Mouse (Mus musculus) limb, embryonic 14.5 days (tissue): Measurements from ENCODE around the gene Unc13d. TPM values are rescaled to one million over a fixed set of nuclear protein-coding genes. Genes with fewer than 3 reads are reported as not detected.
A peak's percentile ranks its signal among the peaks of the same experiment; 100 is the strongest.

Source experiments
- ATAC-seq: fragments of 200-750 bp; cut with Nextera tagmentation; 2 replicates; pipeline ENCODE4 v1.8.0; 2017; ENCODE audit warnings: low read depth, moderate number of reproducible peaks, moderate TSS enrichment; ENCODE audit not compliant: low FRiP score
- DNase-seq: peaks from one replicate; pipeline ENCODE4 v3.0.0-alpha.2; 2015; ENCODE audit warnings: low spot score
- H3K27ac ChIP-seq: fragments of 300-500 bp; sonication (generic); replicated peaks from 2 replicates; pipeline ENCODE4 v1.5.1; 2014; ENCODE audit warnings: low read depth, mild to moderate bottlenecking, low read length, moderate library complexity, mixed read lengths
- H3K27me3 ChIP-seq: fragments of 300-500 bp; sonication (generic); 2 replicates; pipeline ENCODE4 v1.6.1; 2014; ENCODE audit warnings: low read length, mixed read lengths; ENCODE audit not compliant: control insufficient read depth, insufficient read depth
- H3K36me3 ChIP-seq: fragments of 300-500 bp; sonication (generic); 2 replicates; pipeline ENCODE4 v1.6.1; 2014; ENCODE audit warnings: mild to moderate bottlenecking, low read length, moderate library complexity, mixed read lengths; ENCODE audit not compliant: control insufficient read depth, insufficient read depth
- H3K4me1 ChIP-seq: fragments of 300-500 bp; sonication (generic); 2 replicates; pipeline ENCODE4 v1.6.1; 2014; ENCODE audit warnings: antibody characterized with exemption, low read length, mixed read lengths; ENCODE audit not compliant: control insufficient read depth, insufficient read depth
- H3K4me2 ChIP-seq: fragments of 300-500 bp; sonication (generic); replicated peaks from 2 replicates; pipeline ENCODE4 v1.6.1; 2014; ENCODE audit warnings: low read depth, mild to moderate bottlenecking, low read length, moderate library complexity; ENCODE audit not compliant: severe bottlenecking
- H3K4me3 ChIP-seq: fragments of 300-500 bp; sonication (generic); replicated peaks from 2 replicates; pipeline ENCODE4 v1.5.1; 2014; ENCODE audit warnings: low read length
- H3K9ac ChIP-seq: fragments of 300-500 bp; sonication (generic); 2 replicates; pipeline ENCODE4 v1.6.1; 2014; ENCODE audit warnings: mild to moderate bottlenecking, low read depth, low read length, moderate library complexity; ENCODE audit not compliant: severe bottlenecking
- H3K9me3 ChIP-seq: fragments of 300-500 bp; sonication (generic); 2 replicates; pipeline ENCODE4 v1.6.1; 2016; ENCODE audit warnings: low read length; ENCODE audit not compliant: control insufficient read depth
- POLR2A ChIP-seq: fragments of 200-500 bp; IDR thresholded peaks from 2 replicates; pipeline ENCODE4 v1.8.0; 2012; ENCODE audit warnings: inconsistent platforms, mild to moderate bottlenecking, moderate library complexity, borderline replicate concordance; ENCODE audit not compliant: insufficient read depth, insufficient read length; ENCODE audit errors: extremely low read depth
- WGBS: fragments of 180-500 bp; shearing (Covaris S2); extraction: QIAGEN DNeasy Blood & Tissue Kit; methylation state at CpG from one replicate; pipeline ENCODE4 v1.1.7; 2014; 5-methylcytosine and 5-hydroxymethylcytosine counted together
- polyA plus RNA-seq, 2 experiments: library from polyadenylated mRNA; depleted of rRNA in 1 of 2; stranded (reverse) in 1 of 2; unstranded in 1 of 2; fragments of >200 nt; fragmentation: Nextera tagmentation in 1 of 2; extraction: Ambion mirVana in 1 of 2; gene quantifications; 2 replicates each; pipeline versions ENCODE4 v1.2.1 to v1.2.3; 2012 to 2014

Gene Unc13d
- polyA plus RNA-seq, 2 experiments: 3.4 to 4.3 TPM

- 1% methylated on average over 48 of the region's 67 CpGs for WGBS
- H3K9ac ChIP-seq: peak within 1 kb of the TSS; percentile 87
- ATAC-seq (peak; percentile 94), DNase-seq (peak; percentile 99)
- H3K36me3 ChIP-seq: no peaks in the 10 kb centered on the region; the same call in 1 of the 2 replicates
- H3K27ac ChIP-seq: peak within 1 kb of the TSS; percentile 94
- no peaks in the 10 kb centered on the region for H3K27me3 ChIP-seq
- peak within 1 kb of the TSS; percentile 46 for H3K4me3 ChIP-seq
- peak; percentile 86; the same call in 1 of the 2 replicates for TF ChIP-seq POLR2A
- no peaks in the 10 kb centered on the region for H3K9me3 ChIP-seq
- H3K4me2 ChIP-seq: peak within 1 kb of the TSS; percentile 61
- peaks cover 8% of the 10 kb centered on the region for H3K4me1 ChIP-seq
These were observed 47.5 kb downstream of the Unc13d start, which contains the start of gene Unk for GRCm38 (mm10) chr11:116030088-116030897. TSS of gene Unk (plus strand) at chr11:116030322.

DNA sequence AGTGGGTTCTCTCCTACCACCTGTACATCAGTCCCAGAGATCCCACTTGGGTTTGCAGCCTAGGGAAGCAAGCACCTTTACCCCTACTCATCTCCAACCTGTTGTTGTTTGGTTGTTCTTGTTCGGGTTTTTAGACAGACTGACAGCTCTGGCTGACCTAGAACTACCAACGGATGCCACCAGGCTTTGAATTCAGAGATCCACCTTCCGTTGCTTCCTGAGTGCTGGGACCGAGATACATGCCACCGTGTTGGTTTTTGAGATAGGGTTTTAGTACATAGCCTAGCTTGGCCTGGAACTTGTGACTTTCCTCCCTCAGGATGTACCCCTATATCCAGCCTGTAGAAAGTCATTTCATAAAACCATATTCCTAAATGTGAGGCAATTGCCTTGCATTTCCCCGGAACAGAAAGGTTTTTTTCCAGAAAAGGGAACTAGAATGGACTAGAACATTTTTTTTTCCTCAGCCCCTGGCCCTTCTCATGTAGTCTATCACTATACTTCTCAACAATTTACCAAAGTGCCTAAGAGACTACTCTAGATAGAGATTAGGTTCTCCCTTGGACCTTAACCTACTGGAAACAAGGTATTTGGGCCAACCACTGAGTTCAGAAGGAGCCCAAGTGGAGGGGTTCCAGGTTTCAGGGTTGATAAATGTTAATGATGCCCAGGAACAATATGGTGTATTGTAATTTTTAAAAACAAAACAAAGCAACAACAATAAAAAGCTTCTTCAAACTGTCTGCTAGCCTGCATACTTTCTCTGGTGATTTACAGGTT, 48.5 kb downstream of the Unc13d start:
- H3K27me3 ChIP-seq: no peaks in the 10 kb centered on the region
- no peak overlapping the region for H3K27ac ChIP-seq
- H3K36me3 ChIP-seq: no peaks in the 10 kb centered on the region
- no peak for ATAC-seq
- peak overlapping the region; percentile 46 for H3K4me3 ChIP-seq
- peak overlapping the region; percentile 58 for H3K4me2 ChIP-seq
- no peak for DNase-seq
- TF ChIP-seq POLR2A: no peak
- no peaks in the 10 kb centered on the region for H3K9me3 ChIP-seq
- peaks cover 8% of the 10 kb centered on the region for H3K4me1 ChIP-seq
- H3K9ac ChIP-seq: peak overlapping the region; percentile 87; the same call in 1 of the 2 replicates
- WGBS: 76% methylated on average over 6 of the region's 6 CpGs

GRCm38 (mm10) chr11:116028177-116028865, 49.4 kb downstream of the Unc13d start:
- 83% methylated on average over 9 of the region's 9 CpGs for WGBS
- no peak overlapping the region for H3K4me3 ChIP-seq
- no peak overlapping the region for H3K9ac ChIP-seq
- no peak overlapping the region for H3K4me2 ChIP-seq
- no peak overlapping the region for H3K27ac ChIP-seq
- H3K36me3 ChIP-seq: peaks cover 6% of the 10 kb centered on the region
- no peaks in the 10 kb centered on the region for H3K27me3 ChIP-seq
- ATAC-seq (no peak), DNase-seq (no peak)
- H3K4me1 ChIP-seq: peaks cover 8% of the 10 kb centered on the region
- H3K9me3 ChIP-seq: no peaks in the 10 kb centered on the region
- no peak for TF ChIP-seq POLR2A

DNA sequence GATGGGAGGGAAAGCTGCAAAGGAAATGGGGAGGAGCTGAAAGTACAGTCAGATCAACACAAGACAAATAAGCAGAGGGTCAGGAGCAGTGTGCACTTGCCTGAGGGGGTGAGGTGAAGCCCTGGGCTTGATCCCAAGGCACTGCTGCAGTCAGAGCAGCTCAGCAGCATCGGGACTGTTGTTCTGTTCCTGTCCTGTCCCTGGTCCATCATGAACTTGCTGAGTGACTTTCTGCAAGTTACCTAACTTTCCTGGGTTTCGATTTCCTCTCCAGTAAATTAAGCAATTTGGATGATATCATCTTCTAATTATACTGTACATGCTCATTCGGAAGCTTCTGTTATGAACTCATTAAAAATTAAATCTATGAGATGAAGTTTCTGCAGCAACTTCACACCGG, 50.0 kb downstream of the Unc13d start, which contains the start of gene H3f3b:
H3f3b (minus strand) TSS at position 207 of the 400 bp plus-strand sequence.
- Histone ChIP-seq H3K27ac (no peak within 1 kb of the TSS), H3K4me1 (peaks cover 8% of the 10 kb centered on the region), H3K4me2 (no peak within 1 kb of the TSS), H3K9ac (no peak within 1 kb of the TSS), H3K9me3 (no peaks in the 10 kb centered on the region), H3K27me3 (no peaks in the 10 kb centered on the region), H3K4me3 (no peak within 1 kb of the TSS), H3K36me3 (peaks cover 7% of the 10 kb centered on the region)
- 75% methylated on average over 4 of the region's 4 CpGs for WGBS
- no peak for TF ChIP-seq POLR2A
- ATAC-seq: no peak
- DNase-seq: no peak

GRCm38 (mm10) chr11:116025056-116025845, 52.5 kb downstream of the Unc13d start:
- Histone ChIP-seq H3K36me3 (peaks cover 29% of the 10 kb centered on the region), H3K4me2 (no peak overlapping the region), H3K27me3 (no peaks in the 10 kb centered on the region), H3K27ac (no peak overlapping the region), H3K4me3 (no peak overlapping the region), H3K9ac (no peak overlapping the region), H3K4me1 (peaks cover 8% of the 10 kb centered on the region), H3K9me3 (no peaks in the 10 kb centered on the region)
- no peak for TF ChIP-seq POLR2A
- 89% methylated on average over 3 of the region's 3 CpGs for WGBS
- no peak for ATAC-seq
- DNase-seq: no peak
